ENCODE assay signal across 18 mouse cellular contexts in genomic region chr1:73924210-73924609, GRCm38 (mm10).
A peak's percentile ranks its signal among the peaks of the same experiment; 100 is the strongest.
DNase-seq lines count a peak whose midpoint lies in the region; ATAC-seq lines count a peak whose summit lies in the region.
"Had no signal": no experiment of that assay in that cellular context is flagged by ENCODE, and none has a peak within 500 bp of the region (broad histone marks: within the 10 kb centered on the region; RNA-seq: fewer than 3 reads in every experiment).

No protein-coding gene starts in this region.

- no peak overlapping the region for H3K4me3 ChIP-seq in heart, embryonic 14.5 days (ENCODE audit: control insufficient read depth in 1 of 2, insufficient read depth in 1 of 2, low read depth in 1 of 2, low read length in 2 of 2)
- no peak overlapping the region for H3K4me3 ChIP-seq in kidney, embryonic 15.5 days (replicated peaks)
- H3K4me3 ChIP-seq in neural tube, embryonic 15.5 days (replicated peaks), result no peak overlapping the region
- H3K4me3 ChIP-seq: hindbrain, embryonic 12.5 days; liver, embryonic 13.5 days; midbrain, embryonic 13.5 days had no signal

- intact Hi-C loops in heart, postnatal 36 days (cut with DNase I), result loop anchor here (2.0 kb wide), 1 partner anchor 43 kb away; no protein-coding TSS in a partner anchor

- H3K4me1 ChIP-seq in heart, embryonic 14.5 days (ENCODE audit: control insufficient read depth in 2 of 2, insufficient read depth in 2 of 2, low read length in 2 of 2), result peaks cover 18 to 50% of the 10 kb centered on the region in 2 experiments
- peaks cover 20% of the 10 kb centered on the region for H3K4me1 ChIP-seq in kidney, embryonic 15.5 days
- H3K4me1 ChIP-seq in neural tube, embryonic 15.5 days, result no peaks in the 10 kb centered on the region
- H3K4me1 ChIP-seq: hindbrain, embryonic 12.5 days; midbrain, embryonic 13.5 days had no signal

- DNase-seq in heart, postnatal 36 days, result no peak
- DNase-seq in kidney, postnatal 10 days, result no peak
- DNase-seq in neural tube, embryonic 10.5 days (ENCODE audit: extremely low spot score, low spot score), result no peak
- DNase-seq: adrenal gland, postnatal 10 days; B cell, adult 2 months; cerebellum, adult 18-20 months; cerebellum, postnatal 36 days; kidney, adult 18-20 months; layer of hippocampus, postnatal 36 days; liver, embryonic 13.5 days; thymus, adult 18-20 months had no signal

- peaks cover 99% of the 10 kb centered on the region for H3K36me3 ChIP-seq in heart, embryonic 14.5 days (ENCODE audit: control insufficient read depth, insufficient read depth, low read length)
- peaks cover 91% of the 10 kb centered on the region for H3K36me3 ChIP-seq in kidney, embryonic 15.5 days
- H3K36me3 ChIP-seq in neural tube, embryonic 15.5 days, result no peaks in the 10 kb centered on the region

- no peak for ATAC-seq in heart, embryonic 14.5 days (ENCODE audit: insufficient number of reproducible peaks, insufficient read depth, low FRiP score, low read depth)
- no peak for ATAC-seq in kidney, embryonic 15.5 days (replicated peaks; ENCODE audit: low FRiP score)
- no peak for ATAC-seq in neural tube, embryonic 15.5 days (ENCODE audit: low FRiP score)
- ATAC-seq in megakaryocyte-erythroid progenitor cell, adult 5-6 weeks (replicated peaks; ENCODE audit: low FRiP score, low TSS enrichment, poor library complexity, severe bottlenecking), result no peak
- ATAC-seq: forebrain, embryonic 14.5 days; midbrain, embryonic 13.5 days had no signal

- 81% methylated on average over 5 of the region's 5 CpGs for WGBS in heart, embryonic 14.5 days
- WGBS in kidney, embryonic 15.5 days, result 91% methylated on average over 5 of the region's 5 CpGs
- 83% methylated on average over 5 of the region's 5 CpGs for WGBS in neural tube, embryonic 15.5 days

- no peaks in the 10 kb centered on the region for H3K9me3 ChIP-seq in heart, embryonic 14.5 days (ENCODE audit: control insufficient read depth, low read length)
- no peaks in the 10 kb centered on the region for H3K9me3 ChIP-seq in kidney, embryonic 15.5 days (replicated peaks)
- H3K9me3 ChIP-seq in neural tube, embryonic 15.5 days (replicated peaks), result no peaks in the 10 kb centered on the region
- H3K9me3 ChIP-seq: hindbrain, embryonic 12.5 days; liver, embryonic 13.5 days; midbrain, embryonic 13.5 days had no signal

- peak overlapping the region; percentile 57 to 74; a peak in 3 of 4 replicates for H3K27ac ChIP-seq in heart, embryonic 14.5 days (replicated peaks in 1 of 2; ENCODE audit: control insufficient read depth in 1 of 2, insufficient read depth in 1 of 2, low read depth in 2 of 2, low read length in 2 of 2)
- H3K27ac ChIP-seq in kidney, embryonic 15.5 days, result peak overlapping the region; percentile 75
- H3K27ac ChIP-seq in neural tube, embryonic 15.5 days (replicated peaks), result peak overlapping the region; percentile 28; the same call in 1 of the 2 replicates
- H3K27ac ChIP-seq: hindbrain, embryonic 12.5 days; liver, embryonic 13.5 days; midbrain, embryonic 13.5 days had no signal

- no peak overlapping the region for H3K4me2 ChIP-seq in heart, embryonic 14.5 days (ENCODE audit: low read length)
- H3K4me2 ChIP-seq in kidney, embryonic 15.5 days, result no peak overlapping the region
- H3K4me2 ChIP-seq in neural tube, embryonic 15.5 days, result no peak overlapping the region
- H3K4me2 ChIP-seq: hindbrain, embryonic 12.5 days; liver, embryonic 13.5 days; midbrain, embryonic 13.5 days had no signal

- H3K9ac ChIP-seq in heart, embryonic 14.5 days (ENCODE audit: low read length), result peak overlapping the region; percentile 45; the same call in 1 of the 2 replicates
- no peak overlapping the region for H3K9ac ChIP-seq in kidney, embryonic 15.5 days
- H3K9ac ChIP-seq in neural tube, embryonic 15.5 days (replicated peaks), result no peak overlapping the region
- H3K9ac ChIP-seq: hindbrain, embryonic 12.5 days; liver, embryonic 13.5 days; midbrain, embryonic 13.5 days had no signal

- H3K27me3 ChIP-seq in heart, embryonic 14.5 days (ENCODE audit: control insufficient read depth, insufficient read depth, low read length), result no peaks in the 10 kb centered on the region
- no peaks in the 10 kb centered on the region for H3K27me3 ChIP-seq in kidney, embryonic 15.5 days
- H3K27me3 ChIP-seq in neural tube, embryonic 15.5 days (replicated peaks), result no peaks in the 10 kb centered on the region
- H3K27me3 ChIP-seq: hindbrain, embryonic 12.5 days; liver, embryonic 13.5 days; midbrain, embryonic 13.5 days had no signal
